Mouse (Mus musculus): ENCODE measurements around the gene Mcrs1. TPM values are rescaled to one million over a fixed set of nuclear protein-coding genes. Genes with fewer than 3 reads are reported as not detected.
"Not testable (repeated sequence)": the region's sequence is repeated elsewhere in the genome, so short reads cannot be mapped to it uniquely, and the experiment has no call there.

Gene Mcrs1
- polyA plus RNA-seq, 1 experiment from 2014 or later = 113 TPM

DNA sequence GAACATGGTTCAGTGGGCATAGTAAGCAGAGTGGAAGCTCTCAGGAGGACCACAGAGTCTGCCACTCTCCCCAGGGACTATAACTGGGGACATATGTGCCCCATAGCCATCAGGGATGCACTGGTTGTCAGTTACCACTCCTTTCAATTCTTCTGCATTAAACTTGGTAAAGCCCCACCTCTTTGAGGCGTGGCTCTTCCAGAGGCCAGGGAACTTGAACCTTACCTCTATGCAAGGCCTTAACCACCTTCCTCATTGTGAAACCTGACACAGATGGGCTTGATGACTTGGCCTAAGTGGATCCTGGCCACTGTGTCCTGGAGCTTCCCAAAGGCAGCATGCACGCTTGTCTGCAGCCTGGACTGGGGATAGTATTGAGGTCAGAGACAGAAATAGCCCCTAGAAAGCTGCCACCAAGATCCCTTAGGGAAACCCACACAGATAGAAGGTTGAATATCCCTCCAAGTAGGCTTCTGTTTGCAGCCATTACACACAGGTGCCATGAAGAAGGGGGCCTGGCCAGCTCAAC lies 2.8 kb upstream of the Mcrs1 start:
- no peak overlapping the region for H3K4me2 ChIP-seq (ENCODE audit: low read depth, low read length)
- no peak overlapping the region for H3K27ac ChIP-seq (ENCODE audit: low read length)
- no peaks in the 10 kb centered on the region for H3K36me3 ChIP-seq (ENCODE audit: control insufficient read depth, insufficient read depth, low read length)
- H3K4me3 ChIP-seq (replicated peaks; ENCODE audit: low read length) = no peak overlapping the region
- no peak for ATAC-seq (ENCODE audit: insufficient read depth, low FRiP score)
- H3K9me3 ChIP-seq (replicated peaks; ENCODE audit: control insufficient read depth, low read length) = no peaks in the 10 kb centered on the region
- no peak overlapping the region for H3K9ac ChIP-seq (ENCODE audit: low read length)
- 80% methylated on average over 2 of the region's 2 CpGs for WGBS
- H3K4me1 ChIP-seq (ENCODE audit: control insufficient read depth, insufficient read depth, low read length) = peaks cover 16% of the 10 kb centered on the region
- H3K27me3 ChIP-seq (ENCODE audit: control insufficient read depth, insufficient read depth, low read length) = no peaks in the 10 kb centered on the region

DNA sequence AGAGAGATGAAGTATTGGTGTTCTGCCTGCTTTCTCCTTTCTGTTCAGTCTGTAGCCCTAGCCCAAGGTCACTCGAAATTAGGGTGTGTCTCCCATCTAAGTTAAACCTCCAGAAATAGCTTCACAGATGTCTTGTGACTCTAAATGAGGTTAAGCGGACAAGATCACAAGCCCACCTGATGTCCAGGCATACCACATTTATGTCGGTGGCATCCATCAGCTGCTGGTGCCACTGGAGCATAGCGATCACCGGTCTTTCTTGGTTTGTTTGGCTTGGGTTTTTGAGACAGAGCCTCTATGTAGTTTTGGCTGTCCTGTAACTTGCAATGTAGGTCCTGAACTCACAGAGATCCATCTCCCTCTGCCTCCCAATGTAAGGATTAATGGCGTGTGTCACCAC lies 2.0 kb upstream of the Mcrs1 start:
- 88% methylated on average over 6 of the region's 6 CpGs for WGBS
- no peak for ATAC-seq (ENCODE audit: insufficient read depth, low FRiP score)
- H3K27ac ChIP-seq (ENCODE audit: low read length) = no peak overlapping the region

DNA sequence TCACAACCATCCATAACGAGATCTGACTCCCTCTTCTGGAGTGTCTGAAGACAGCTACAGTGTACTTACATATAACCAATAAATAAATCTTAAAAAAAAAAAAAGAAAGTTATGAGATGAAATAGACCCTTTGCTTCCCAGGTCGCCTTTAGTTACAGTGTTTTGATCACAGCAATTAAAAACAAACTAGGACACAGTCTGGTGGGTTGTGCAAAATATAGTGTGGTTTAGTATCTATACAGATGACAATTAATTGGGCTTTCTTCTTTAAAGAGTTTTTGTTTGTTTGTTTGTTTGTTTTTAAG lies 1.4 kb upstream of the Mcrs1 start:
- H3K4me3 ChIP-seq (replicated peaks; ENCODE audit: low read length) = peak overlapping the region; percentile 65; the same call in 1 of the 2 replicates
- ATAC-seq (ENCODE audit: insufficient read depth, low FRiP score) = not testable (repeated sequence)

More for the DNA sequence above, 2.0 kb upstream of the Mcrs1 start:
- Histone ChIP-seq H3K9me3 (replicated peaks; ENCODE audit: control insufficient read depth, low read length) (no peaks in the 10 kb centered on the region), H3K4me1 (ENCODE audit: control insufficient read depth, insufficient read depth, low read length) (peaks cover 12% of the 10 kb centered on the region), H3K9ac (ENCODE audit: low read length) (no peak overlapping the region), H3K27me3 (ENCODE audit: control insufficient read depth, insufficient read depth, low read length) (no peaks in the 10 kb centered on the region), H3K4me3 (replicated peaks; ENCODE audit: low read length) (no peak overlapping the region), H3K36me3 (ENCODE audit: control insufficient read depth, insufficient read depth, low read length) (no peaks in the 10 kb centered on the region), H3K4me2 (ENCODE audit: low read depth, low read length) (no peak overlapping the region)

DNA sequence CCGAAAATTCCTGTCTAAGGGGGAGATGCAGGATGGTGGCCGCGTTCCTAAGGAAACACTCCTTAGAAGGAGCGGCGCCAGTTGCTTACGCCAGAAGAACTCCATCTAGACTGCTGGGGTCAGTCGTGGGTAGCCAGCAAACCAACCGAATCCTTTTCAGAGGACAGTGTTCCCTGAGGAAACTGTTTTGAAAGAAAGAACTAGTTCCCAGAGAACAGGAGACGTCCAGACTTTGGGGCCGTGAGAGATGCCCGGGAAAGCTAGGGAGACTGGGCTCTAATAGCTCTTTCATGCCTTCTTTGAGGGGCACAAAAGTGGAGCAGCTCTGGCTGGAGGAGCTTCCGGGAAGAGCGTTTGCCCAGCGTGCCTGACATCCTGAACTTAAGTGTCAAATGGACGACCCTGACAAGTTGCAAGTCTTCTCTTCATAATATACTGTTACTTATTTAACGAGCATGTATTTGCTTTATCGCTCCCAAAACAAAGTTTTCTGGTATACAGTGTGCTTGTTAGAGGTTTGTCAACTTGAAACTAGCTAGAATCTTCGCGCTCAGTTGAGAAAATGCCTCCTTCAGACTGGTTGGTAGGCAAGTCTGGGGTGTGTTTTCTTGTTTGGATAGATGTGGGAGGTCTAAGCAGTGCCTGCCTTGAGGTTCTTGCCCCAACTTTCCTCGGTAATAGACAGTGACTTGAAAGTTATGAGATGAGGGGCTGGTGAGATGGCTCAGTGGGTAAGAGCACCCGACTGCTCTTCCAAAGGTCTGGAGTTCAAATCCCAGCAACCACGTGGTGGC lies 817 bp upstream of the Mcrs1 start:
- no peaks in the 10 kb centered on the region for H3K9me3 ChIP-seq (replicated peaks; ENCODE audit: control insufficient read depth, low read length)
- WGBS = 3% methylated on average over 22 of the region's 22 CpGs
- H3K9ac ChIP-seq (ENCODE audit: low read length) = peak overlapping the region; percentile 80
- H3K27me3 ChIP-seq (ENCODE audit: control insufficient read depth, insufficient read depth, low read length) = no peaks in the 10 kb centered on the region
- peak overlapping the region; percentile 87 for H3K4me2 ChIP-seq (ENCODE audit: low read depth, low read length)
- H3K27ac ChIP-seq (ENCODE audit: low read length) = peak overlapping the region; percentile 99
- ATAC-seq (ENCODE audit: insufficient read depth, low FRiP score) = peak; percentile 65
- peak overlapping the region; percentile 65 for H3K4me3 ChIP-seq (replicated peaks; ENCODE audit: low read length)
- H3K36me3 ChIP-seq (ENCODE audit: control insufficient read depth, insufficient read depth, low read length) = peaks cover 6% of the 10 kb centered on the region; the same call in 1 of the 2 replicates
- peaks cover 12% of the 10 kb centered on the region for H3K4me1 ChIP-seq (ENCODE audit: control insufficient read depth, insufficient read depth, low read length)

More for the DNA sequence above, 1.4 kb upstream of the Mcrs1 start:
- Histone ChIP-seq H3K27ac (ENCODE audit: low read length) (peak overlapping the region; percentile 99), H3K4me2 (ENCODE audit: low read depth, low read length) (peak overlapping the region; percentile 87), H3K4me1 (ENCODE audit: control insufficient read depth, insufficient read depth, low read length) (peaks cover 12% of the 10 kb centered on the region)
- H3K27me3 ChIP-seq (ENCODE audit: control insufficient read depth, insufficient read depth, low read length); H3K36me3 ChIP-seq (ENCODE audit: control insufficient read depth, insufficient read depth, low read length); H3K9me3 ChIP-seq (replicated peaks; ENCODE audit: control insufficient read depth, low read length); H3K9ac ChIP-seq (ENCODE audit: low read length): not testable (repeated sequence)
- whole genome bisulfite sequencing = 49% methylated on average over 2 of the region's 2 CpGs

DNA sequence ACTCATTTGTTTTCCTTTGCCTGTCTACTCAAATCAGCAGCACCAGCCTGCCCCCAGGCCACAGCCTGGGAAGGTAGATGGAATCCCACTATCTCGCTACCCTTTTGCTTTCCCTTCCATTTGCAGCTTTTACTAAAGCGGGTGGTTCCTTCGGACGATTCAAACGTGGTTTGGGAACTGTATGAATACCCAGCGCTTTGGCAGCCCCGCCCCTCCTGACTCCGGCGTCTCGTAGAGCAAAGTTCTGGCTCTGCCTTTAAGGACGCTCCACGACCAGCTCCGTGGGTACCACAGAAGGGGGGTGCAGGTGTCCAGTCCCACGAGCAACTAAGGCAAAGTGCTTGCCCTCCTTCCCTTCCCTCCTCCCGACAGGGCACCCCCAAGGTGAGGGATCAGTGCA lies 650 bp downstream of the Mcrs1 start:
- peak; percentile 5; the same call in 1 of the 2 replicates for ATAC-seq (ENCODE audit: insufficient read depth, low FRiP score)
- WGBS = under 1% methylated on average over 14 of the region's 15 CpGs
- peaks cover 12% of the 10 kb centered on the region for H3K4me1 ChIP-seq (ENCODE audit: control insufficient read depth, insufficient read depth, low read length)
- not testable (repeated sequence) for H3K27me3 ChIP-seq (ENCODE audit: control insufficient read depth, insufficient read depth, low read length); H3K36me3 ChIP-seq (ENCODE audit: control insufficient read depth, insufficient read depth, low read length); H3K9me3 ChIP-seq (replicated peaks; ENCODE audit: control insufficient read depth, low read length); H3K27ac ChIP-seq (ENCODE audit: low read length)
- peak overlapping the region; percentile 80 for H3K9ac ChIP-seq (ENCODE audit: low read length)
- peak overlapping the region; percentile 65 for H3K4me3 ChIP-seq (replicated peaks; ENCODE audit: low read length)
- peak overlapping the region; percentile 65 for H3K4me2 ChIP-seq (ENCODE audit: low read depth, low read length)

DNA sequence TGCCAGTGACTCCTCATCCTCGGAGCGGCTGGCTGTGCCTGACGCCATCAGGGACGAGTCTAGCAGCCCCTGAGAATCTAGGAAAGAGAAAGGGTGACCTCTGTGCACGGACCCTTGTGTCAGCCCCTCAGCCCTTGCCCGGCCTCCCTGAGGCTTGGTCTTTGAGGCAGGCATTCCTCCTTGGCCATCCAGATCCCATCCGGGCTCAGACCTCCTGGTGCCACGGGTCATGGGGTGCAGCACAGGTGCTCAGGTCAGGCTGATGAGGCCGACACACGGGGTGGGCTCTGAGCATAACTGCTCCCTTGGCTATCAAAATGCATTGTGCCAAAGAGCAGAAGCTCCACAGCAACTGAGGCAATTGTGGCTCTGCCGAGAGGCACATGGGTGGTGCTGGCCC lies 1.8 kb downstream of the Mcrs1 start:
- H3K27ac ChIP-seq (ENCODE audit: low read length) = no peak overlapping the region
- H3K27me3 ChIP-seq (ENCODE audit: control insufficient read depth, insufficient read depth, low read length) = no peaks in the 10 kb centered on the region
- WGBS = 91% methylated on average over 11 of the region's 11 CpGs
- no peak overlapping the region for H3K4me3 ChIP-seq (replicated peaks; ENCODE audit: low read length)
- no peak overlapping the region; the same call in 1 of the 2 replicates for H3K9ac ChIP-seq (ENCODE audit: low read length)
- ATAC-seq (ENCODE audit: insufficient read depth, low FRiP score) = no peak
- peaks cover 12% of the 10 kb centered on the region for H3K4me1 ChIP-seq (ENCODE audit: control insufficient read depth, insufficient read depth, low read length)
- peaks cover 6% of the 10 kb centered on the region; the same call in 1 of the 2 replicates for H3K36me3 ChIP-seq (ENCODE audit: control insufficient read depth, insufficient read depth, low read length)
- H3K4me2 ChIP-seq (ENCODE audit: low read depth, low read length) = no peak overlapping the region
- H3K9me3 ChIP-seq (replicated peaks; ENCODE audit: control insufficient read depth, low read length) = no peaks in the 10 kb centered on the region

DNA sequence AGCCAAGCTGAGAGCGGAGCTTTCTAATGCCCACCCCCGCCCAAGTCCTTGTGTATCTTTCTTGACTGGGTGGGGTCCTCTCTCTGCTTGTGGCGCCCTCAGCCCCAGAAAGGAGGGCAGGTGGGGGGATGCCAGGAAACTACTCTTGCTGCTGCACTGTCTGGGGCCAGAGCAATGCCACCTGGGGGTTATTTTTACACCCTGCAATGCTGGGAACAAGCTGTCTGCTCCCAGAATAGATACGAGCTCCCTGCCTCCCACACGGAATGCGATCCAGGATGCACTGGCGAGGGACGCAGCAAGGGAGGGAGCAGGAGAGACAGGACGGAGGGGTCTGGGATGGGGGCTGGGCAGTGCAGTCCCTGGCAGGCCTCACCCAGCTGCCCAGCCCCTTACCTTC lies 2.8 kb downstream of the Mcrs1 start:
- Histone ChIP-seq H3K9ac (ENCODE audit: low read length) (no peak overlapping the region; the same call in 1 of the 2 replicates), H3K36me3 (ENCODE audit: control insufficient read depth, insufficient read depth, low read length) (peaks cover 10% of the 10 kb centered on the region; the same call in 1 of the 2 replicates), H3K4me1 (ENCODE audit: control insufficient read depth, insufficient read depth, low read length) (peaks cover 9% of the 10 kb centered on the region), H3K4me2 (ENCODE audit: low read depth, low read length) (no peak overlapping the region), H3K27ac (ENCODE audit: low read length) (no peak overlapping the region), H3K9me3 (replicated peaks; ENCODE audit: control insufficient read depth, low read length) (no peaks in the 10 kb centered on the region), H3K4me3 (replicated peaks; ENCODE audit: low read length) (no peak overlapping the region), H3K27me3 (ENCODE audit: control insufficient read depth, insufficient read depth, low read length) (no peaks in the 10 kb centered on the region)
- 71% methylated on average over 9 of the region's 9 CpGs for WGBS
- no peak for ATAC-seq (ENCODE audit: insufficient read depth, low FRiP score)

DNA sequence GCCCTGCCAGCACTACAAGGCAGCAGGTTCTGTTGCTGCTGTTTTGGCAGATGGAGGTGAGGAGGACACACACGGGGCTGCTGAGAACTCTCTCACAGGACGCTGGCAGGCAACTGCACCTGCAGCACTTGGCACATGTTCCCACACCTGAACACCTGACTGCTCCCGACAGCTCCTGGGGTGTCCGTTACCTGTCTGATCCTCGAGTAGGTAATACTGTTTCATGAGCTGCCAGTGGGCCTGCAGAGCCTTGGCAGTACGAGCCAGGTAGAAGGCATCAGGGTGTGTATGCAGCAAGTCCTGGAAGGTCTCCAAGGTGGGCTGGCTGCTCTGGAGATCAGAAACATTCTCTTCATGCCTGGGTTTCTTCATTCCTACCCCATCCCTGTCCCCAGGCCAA lies 5.0 kb downstream of the Mcrs1 start:
- 77% methylated on average over 6 of the region's 6 CpGs for WGBS
- H3K9ac ChIP-seq (ENCODE audit: low read length) = not testable (repeated sequence)
- peaks cover 15% of the 10 kb centered on the region; the same call in 1 of the 2 replicates for H3K36me3 ChIP-seq (ENCODE audit: control insufficient read depth, insufficient read depth, low read length)

DNA sequence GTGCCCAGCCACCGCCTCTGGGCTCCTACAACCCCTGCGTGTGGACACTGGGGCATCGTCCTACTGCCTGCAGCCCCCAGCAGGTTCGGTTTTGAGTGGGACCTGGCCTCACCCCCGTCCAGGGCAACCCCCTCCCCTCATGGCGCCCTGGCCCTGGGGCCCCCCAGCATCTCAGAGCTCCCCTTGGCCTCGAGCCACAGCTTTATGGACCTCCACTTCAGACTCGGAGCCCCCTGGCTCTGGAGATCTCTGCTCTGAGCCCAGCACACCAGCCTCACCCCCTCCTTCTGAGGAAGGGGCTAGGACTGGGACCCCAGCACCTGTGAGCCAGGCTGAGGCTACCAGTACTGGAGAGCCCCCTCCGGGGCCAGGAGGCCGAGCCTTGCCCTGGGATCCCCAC lies 9.7 kb downstream of the Mcrs1 start:
- ATAC-seq (ENCODE audit: insufficient read depth, low FRiP score) = no peak
- Histone ChIP-seq H3K36me3 (ENCODE audit: control insufficient read depth, insufficient read depth, low read length) (0 out of 2 replicates have a peak, but pooled peaks cover 9% of the 10 kb centered on the region), H3K4me1 (ENCODE audit: control insufficient read depth, insufficient read depth, low read length) (no peaks in the 10 kb centered on the region), H3K27ac (ENCODE audit: low read length) (no peak overlapping the region), H3K9me3 (replicated peaks; ENCODE audit: control insufficient read depth, low read length) (no peaks in the 10 kb centered on the region), H3K27me3 (ENCODE audit: control insufficient read depth, insufficient read depth, low read length) (no peaks in the 10 kb centered on the region), H3K4me2 (ENCODE audit: low read depth, low read length) (no peak overlapping the region), H3K9ac (ENCODE audit: low read length) (no peak overlapping the region), H3K4me3 (replicated peaks; ENCODE audit: low read length) (no peak overlapping the region)
- 85% methylated on average over 10 of the region's 10 CpGs for WGBS

More for the DNA sequence above, 5.0 kb downstream of the Mcrs1 start:
- H3K9me3 ChIP-seq (replicated peaks; ENCODE audit: control insufficient read depth, low read length); H3K27ac ChIP-seq (ENCODE audit: low read length); H3K27me3 ChIP-seq (ENCODE audit: control insufficient read depth, insufficient read depth, low read length); H3K4me3 ChIP-seq (replicated peaks; ENCODE audit: low read length); H3K4me2 ChIP-seq (ENCODE audit: low read depth, low read length); H3K4me1 ChIP-seq (ENCODE audit: control insufficient read depth, insufficient read depth, low read length); ATAC-seq (ENCODE audit: insufficient read depth, low FRiP score): not testable (repeated sequence)
